Mouse (Mus musculus) layer of hippocampus, postnatal 36 days (tissue): Measurements from ENCODE around the gene Atp6v0a4. TPM values are rescaled to one million over a fixed set of nuclear protein-coding genes. Genes with fewer than 3 reads are reported as not detected.

Experiments
- DNase-seq, 2 experiments: peaks; one replicate each; pipeline ENCODE4 v3.0.0; 2022
- total RNA-seq, 2 experiments: library from RNA; stranded (reverse); gene quantifications; 2 replicates each; pipeline ENCODE4 v1.2.3; 2021

The Atp6v0a4 gene
- 1 to 10 TPM; 1.3 to 1.6 TPM for total RNA-seq

DNA sequence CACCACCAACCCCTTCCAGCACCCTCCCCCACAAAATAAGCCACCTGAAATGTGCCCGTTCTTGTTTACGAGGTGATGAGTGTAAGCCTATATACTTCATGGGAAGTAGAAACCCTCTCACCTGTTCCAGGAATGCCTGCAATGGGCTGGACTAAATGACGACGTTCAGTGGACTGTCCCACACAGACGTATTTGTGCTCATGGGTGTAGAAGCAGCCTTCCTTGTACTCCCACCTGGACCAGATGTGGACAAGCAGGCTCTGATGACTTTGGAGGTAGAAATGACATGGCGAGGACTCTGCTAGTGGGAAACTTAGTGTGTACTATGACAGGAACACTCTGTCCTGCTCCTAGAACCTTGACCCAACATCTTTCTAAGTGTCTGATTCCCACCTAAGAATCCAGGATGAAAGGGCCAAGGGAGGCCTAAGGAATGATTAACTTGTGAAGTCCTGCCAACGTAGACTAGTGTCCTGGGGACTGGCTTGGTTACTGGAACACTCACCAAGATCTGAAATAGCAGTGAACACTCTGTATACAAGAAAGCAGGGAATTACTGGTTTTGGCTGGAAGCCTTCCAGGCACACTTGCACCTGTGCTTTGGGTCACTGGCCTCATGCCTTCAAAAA is at the start of gene Atp6v0a4:
Gene Atp6v0a4 (minus strand): TSS at position 380 of the 629 bp plus-strand sequence.
- no peak for DNase-seq

GRCm38 (mm10) chr6:38165385-38165784 is 41.0 kb upstream of the Atp6v0a4 start:
- DNase-seq, result no peak

DNA sequence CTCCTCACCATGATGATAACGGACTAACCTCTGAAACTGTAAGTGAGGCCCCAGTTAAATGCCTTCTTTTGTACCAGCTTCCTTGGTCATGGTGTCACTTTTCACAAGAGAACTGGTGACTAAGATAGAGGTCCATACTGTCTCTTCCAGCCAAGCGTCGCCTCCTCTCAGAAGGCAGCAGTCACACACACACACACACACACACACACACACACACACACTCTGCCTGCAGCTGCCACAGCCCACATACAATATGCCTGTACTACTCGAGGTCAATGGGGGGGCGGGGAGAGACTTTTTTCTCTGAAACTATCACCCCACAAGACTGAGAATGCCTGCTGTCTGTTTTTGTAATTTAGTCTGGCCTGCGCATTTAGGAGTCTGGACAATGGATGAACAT is 40.3 kb upstream of the Atp6v0a4 start:
- no peak for DNase-seq

- no peak for DNase-seq
These were observed 38.6 kb upstream of the Atp6v0a4 start for GRCm38 (mm10) chr6:38162825-38163504.

GRCm38 (mm10) chr6:38160556-38160955 is 36.2 kb upstream of the Atp6v0a4 start:
- no peak for DNase-seq

GRCm38 (mm10) chr6:38160102-38160501 is 35.7 kb upstream of the Atp6v0a4 start:
- DNase-seq, result peak; percentile 62 to 83

- no peak for DNase-seq
These were observed 35.2 kb upstream of the Atp6v0a4 start for GRCm38 (mm10) chr6:38159576-38159975.

GRCm38 (mm10) chr6:38157925-38158324 is 33.5 kb upstream of the Atp6v0a4 start:
- no peak for DNase-seq

GRCm38 (mm10) chr6:38156204-38156603 is 31.8 kb upstream of the Atp6v0a4 start:
- DNase-seq, result no peak

- no peak for DNase-seq
These were observed 27.9 kb upstream of the Atp6v0a4 start for GRCm38 (mm10) chr6:38152305-38152704.

DNA sequence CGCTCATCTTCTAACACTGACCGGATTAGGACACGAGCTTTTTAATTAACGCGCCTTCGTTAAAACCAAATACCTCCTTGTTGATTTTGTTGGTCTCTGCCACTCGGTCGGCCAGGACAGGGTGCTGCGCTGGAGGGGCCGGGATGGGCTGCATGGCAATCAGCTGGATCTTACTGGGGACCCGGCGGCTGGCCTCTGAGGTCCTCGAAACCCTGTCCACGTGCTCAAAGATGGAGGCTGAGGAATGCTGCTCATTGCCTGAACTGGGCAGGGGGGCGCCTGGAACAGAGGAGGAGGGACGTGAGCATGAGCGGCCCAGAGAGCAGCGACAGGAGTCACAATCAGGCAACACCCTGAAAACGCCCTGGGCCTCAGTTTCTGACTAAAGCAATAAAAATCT is 25.1 kb upstream of the Atp6v0a4 start:
- no peak for DNase-seq

- DNase-seq, result no peak
These were observed 24.2 kb upstream of the Atp6v0a4 start for GRCm38 (mm10) chr6:38148626-38149025.

DNA sequence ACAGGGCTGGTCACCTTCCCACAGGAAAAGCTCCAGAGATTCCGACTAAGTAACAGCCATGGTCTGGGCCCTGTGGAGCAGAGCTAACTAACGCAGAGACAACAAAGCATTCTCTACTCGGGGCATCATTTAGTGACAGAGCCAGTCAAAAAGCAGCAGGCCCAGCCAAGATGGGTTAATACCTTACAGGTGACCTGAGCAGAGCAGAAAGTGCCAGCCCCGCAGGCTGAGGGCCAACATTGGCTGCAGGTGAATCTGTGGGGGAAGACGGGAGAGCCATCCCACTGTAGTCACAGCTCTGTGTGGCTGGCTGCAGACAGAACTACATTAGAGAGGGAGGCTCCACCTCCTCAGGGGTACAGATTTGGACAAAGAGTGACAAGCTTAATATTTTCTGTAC is 22.9 kb upstream of the Atp6v0a4 start:
- no peak for DNase-seq

- DNase-seq, result peak; percentile 43 to 45
These were observed 21.2 kb upstream of the Atp6v0a4 start for GRCm38 (mm10) chr6:38145463-38146065.

- no peak for DNase-seq
These were observed 20.0 kb upstream of the Atp6v0a4 start for GRCm38 (mm10) chr6:38144161-38144998.

- DNase-seq, result no peak
These were observed 16.0 kb upstream of the Atp6v0a4 start for GRCm38 (mm10) chr6:38140402-38140801.

DNA sequence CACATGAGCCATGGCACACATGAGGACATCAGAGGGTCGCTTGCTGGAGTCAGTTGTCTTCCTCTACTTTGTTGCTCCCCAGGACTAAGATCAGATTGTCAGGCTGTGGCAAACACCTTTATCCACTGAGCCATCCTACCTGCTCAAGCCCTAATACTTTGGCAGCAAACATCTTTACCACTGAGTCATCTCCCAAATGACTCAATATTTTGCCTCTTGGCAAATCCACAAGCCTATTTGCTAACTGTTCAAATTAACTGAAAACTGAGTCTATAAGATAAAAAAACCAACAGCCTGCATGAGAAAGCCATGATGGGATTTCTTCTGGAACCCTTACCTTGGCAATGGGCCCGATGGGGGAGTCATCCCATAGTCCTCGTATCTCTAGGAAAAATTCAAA is 14.7 kb upstream of the Atp6v0a4 start:
- DNase-seq, result no peak

DNA sequence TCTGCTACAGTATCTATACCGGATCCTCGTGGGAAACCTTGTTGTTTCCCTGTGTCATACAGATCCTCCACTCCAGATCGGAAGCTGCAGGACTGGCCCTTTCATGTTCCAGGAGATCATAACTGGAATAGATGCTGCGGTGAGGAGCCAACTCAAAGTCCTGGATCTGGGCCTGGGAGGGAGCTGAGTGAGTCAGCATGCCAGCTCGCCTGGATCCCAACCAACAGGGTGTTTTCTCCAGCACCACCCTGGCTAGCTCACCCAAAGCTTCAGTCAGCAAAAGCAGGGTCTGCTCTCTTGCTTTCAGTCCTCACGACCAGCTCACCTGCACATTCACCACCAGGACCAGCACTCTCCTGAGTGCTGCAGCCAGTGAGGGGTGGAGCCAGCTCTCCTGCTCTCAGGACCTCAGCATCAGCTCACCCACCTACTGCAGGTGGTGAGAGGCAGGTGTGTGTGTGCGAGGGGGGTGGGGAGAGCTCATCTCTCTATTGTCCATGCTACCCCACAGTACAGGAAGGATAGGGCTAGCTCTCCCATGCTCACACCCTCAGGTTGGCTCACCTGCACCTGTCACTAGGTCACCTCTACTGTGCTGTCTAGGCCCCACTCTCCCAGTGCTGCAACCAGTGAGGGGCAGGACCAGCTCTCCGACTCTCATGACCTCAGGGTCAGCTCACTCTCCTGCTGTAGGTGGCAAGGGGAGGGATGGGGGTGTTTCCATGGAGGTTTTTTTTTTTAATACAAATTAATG is 10.6 kb upstream of the Atp6v0a4 start:
- peak; percentile 67 to 69 for DNase-seq

GRCm38 (mm10) chr6:38131801-38132231 is 7.4 kb upstream of the Atp6v0a4 start:
- DNase-seq, result no peak

GRCm38 (mm10) chr6:38129883-38130282 is 5.5 kb upstream of the Atp6v0a4 start:
- no peak for DNase-seq

DNA sequence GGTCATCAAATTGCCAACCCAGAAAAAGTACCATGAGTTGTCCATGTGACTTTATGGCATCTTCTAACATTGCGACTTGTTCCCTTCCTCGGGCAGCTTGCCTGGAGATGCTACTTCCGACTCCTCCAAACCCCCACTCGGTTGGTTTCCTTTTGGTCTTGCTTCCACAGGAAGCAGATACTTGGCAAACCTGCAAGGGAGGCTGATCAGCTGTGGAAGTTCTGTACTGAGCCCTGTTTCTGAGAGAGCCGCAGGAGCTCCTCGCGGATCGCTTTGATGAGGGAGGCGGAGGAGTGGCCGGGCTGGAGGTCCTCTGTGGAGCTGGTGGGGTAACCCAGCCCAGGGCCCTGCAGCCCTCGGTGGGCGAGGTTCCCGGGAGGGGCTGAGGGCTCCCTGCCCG is 3.7 kb upstream of the Atp6v0a4 start:
- DNase-seq, result peak in 1 of 2 experiments; percentile 26

- no peak for DNase-seq
These were observed 1.1 kb upstream of the Atp6v0a4 start for GRCm38 (mm10) chr6:38125462-38125861.
